Mouse (Mus musculus) hematopoietic multipotent progenitor cell, adult 10-12 weeks (in vitro differentiated cells): ENCODE data around the gene Hdgfl1. TPM values are rescaled to one million over a fixed set of nuclear protein-coding genes. Genes with fewer than 3 reads are reported as not detected.

ENCODE experiments used
- polyA plus RNA-seq: library from polyadenylated mRNA; stranded (reverse); fragments of >175 nt; gene quantifications from 2 replicates; pipeline ENCODE4 v1.2.3, GENCODE M21; 2012; ENCODE audit warnings: low replicate concordance

Gene Hdgfl1
- polyA plus RNA-seq = not detected in 2 replicates

GRCm38 (mm10) chr13:26769955-26770354 lies at the start of gene Hdgfl1:
Gene Hdgfl1, minus strand, starts transcription at chr13:26770165.

